Mouse (Mus musculus) adrenal gland, adult (tissue): ENCODE data around the gene Defb18.
"Not testable (repeated sequence)": the region's sequence is repeated elsewhere in the genome, so short reads cannot be mapped to it uniquely, and the experiment has no call there.

Experiments used
- DNase-seq, 2 experiments: peaks; one replicate each; pipeline ENCODE4 v3.0.0; 2022 to 2023; ENCODE audit warnings: low spot score in 1 of 2; ENCODE audit not compliant: inconsistent age in 2 of 2

The Defb18 gene

GRCm38 (mm10) chr1:18237343-18237742 lies at the start of gene Defb18:
TSS of gene Defb18 (minus strand) at chr1:18237443.
- DNase-seq = no peak

DNA sequence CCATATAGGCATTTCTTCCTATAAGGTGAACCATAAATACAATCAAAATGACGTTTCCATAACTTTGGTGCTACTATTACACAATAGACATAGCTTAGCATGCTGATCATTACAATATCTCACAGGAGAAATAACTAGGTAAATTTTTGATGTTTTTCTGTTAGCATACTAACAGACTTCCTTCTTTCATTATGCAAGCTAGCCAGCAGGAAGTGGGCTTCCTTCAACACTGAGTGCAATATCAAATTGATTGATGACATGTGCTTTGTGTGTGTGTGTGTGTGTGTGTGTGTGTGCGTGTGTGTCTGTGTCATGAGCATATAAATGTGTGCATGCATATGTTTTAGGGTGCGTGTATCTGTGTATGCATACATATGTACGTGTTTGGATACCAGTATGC lies 33.9 kb upstream of the Defb18 start:
- no peak for DNase-seq

- DNase-seq = no peak
Observed at GRCm38 (mm10) chr1:18268845-18269244, 31.6 kb upstream of the Defb18 start.

- no peak for DNase-seq
Observed at GRCm38 (mm10) chr1:18265038-18265437, 27.8 kb upstream of the Defb18 start, which contains the start of gene Defb41. TSS of gene Defb41 (minus strand) at chr1:18265138.

DNA sequence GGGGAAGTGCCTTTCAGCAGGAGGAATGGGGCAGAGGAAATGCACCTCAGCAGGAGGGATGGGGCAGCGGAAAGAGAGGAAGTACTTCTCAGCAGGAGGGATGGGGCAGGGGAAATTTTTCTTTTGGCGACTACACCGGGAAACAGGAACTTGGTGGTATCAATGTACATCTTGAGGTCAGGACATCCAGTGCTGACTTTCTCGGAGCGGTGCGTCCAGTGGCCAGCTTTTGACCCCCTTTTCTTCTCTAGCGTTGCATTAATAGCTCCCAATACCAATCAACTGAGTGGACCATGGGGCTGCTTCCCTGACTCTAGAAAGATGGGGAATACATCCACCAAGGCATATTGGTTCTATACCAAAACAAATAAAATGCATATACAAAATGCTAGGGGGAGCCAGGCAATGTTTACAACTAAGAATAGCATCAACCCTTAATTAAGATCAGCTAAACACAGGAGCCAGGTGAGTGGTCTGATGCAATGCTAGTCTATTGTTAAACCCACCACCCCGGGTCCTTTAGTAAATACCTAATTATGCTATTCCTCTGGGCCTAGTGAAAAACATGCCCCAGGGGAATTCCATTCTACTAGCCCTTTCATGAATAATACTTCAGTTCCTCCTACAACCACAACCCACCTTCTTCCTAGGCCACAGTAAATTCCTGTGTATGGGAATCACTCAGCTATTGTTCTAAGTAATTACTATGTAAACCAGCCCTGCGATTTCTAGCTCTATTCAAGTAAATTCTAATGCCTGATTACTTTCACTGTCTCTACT lies 8.7 kb upstream of the Defb18 start:
- not testable (repeated sequence) for DNase-seq

DNA sequence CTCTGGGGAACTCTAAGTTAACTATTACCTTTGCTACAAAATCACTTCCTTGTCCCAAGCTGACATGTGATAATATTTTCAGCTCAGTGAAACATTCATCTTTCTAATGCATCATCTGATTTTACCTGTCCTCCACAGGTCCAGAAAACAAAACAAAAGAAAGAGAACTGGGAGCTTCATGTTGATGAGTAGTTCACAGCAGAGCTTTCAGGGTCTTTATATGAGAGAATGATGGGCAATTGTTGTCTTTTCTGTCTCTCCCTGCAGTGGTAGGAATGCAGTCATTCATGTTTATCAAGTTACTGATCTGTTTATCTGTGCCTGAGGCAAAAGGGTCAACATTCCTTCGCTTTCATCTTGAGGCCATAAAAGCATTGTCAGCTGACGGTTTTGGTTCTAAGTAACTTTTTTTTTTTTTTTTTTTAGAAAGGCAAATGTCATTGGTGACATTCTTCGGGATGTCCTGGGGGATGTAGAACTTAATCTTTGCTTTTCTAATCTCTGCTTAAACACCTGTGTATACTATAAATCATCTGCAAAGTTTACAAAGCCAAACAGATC lies 13.8 kb downstream of the Defb18 start:
- no peak for DNase-seq

DNA sequence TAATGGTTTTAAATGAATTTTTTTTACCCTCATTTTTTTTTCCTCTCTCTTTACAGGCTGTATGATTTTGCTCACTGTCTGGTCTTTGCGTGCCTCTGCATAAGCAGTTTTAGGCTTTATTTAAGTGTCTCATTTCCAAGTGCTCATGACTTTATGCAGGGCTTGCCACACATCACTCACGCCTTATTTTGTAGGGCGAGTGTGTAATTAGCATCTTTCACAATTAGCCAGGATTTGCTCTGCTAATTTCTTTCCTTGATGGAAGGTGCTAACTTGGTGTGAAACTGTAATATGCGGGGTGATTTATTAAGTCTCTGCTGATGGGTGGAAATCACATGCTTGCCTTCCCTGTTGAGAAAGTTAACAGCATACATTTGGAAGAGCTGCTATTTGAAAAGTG lies 45.5 kb downstream of the Defb18 start:
- no peak for DNase-seq

DNA sequence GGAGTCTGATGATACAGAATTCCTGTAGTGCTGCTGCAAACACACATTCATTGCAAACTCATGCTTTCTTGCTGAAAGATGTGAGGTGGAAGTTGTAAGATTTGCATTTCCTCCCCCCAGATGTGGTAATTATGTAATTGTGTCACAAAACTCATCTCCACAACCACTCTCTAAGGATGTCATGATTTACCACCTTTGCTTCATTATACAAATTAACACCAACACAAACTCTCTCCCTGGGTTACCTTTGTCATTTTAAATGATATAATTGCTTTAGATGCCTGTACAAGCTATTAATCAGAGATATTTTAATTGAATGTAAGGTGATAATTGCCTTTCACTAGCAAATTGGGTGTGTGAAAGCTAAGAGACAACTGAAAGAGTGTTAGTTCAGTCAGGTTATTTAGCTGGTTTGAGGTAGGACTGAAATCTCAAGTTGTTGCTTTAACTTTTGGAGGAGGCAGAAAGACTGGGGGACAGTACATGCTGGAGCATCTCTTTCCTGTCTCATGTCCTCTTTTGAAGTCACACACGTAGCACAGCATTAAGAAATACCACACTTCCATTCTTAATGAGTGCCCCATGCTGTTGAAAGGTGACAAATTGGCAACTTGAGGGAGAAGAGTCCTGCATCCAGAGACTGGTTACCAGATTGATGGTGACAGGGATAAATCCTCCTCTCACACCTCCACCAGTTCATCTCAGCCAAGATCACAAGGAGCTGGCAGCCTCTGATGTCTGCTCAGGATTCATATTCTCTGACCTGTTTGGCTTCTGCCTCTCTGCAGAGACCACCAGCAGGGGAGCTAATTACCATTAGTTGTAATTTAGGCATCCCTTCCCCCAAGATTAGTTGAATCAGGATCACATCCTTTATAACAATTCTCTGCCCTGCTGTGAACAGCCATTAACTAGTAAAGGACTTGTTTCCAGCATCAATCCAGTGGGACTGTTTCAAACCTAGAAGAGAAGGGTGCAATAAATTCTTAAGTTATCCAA lies 46.2 kb downstream of the Defb18 start:
- no peak for DNase-seq
